Mouse (Mus musculus) cerebellum, adult 9-11 months (tissue): Measurements from ENCODE around the gene Usp7.
A peak's percentile ranks its signal among the peaks of the same experiment; 100 is the strongest.

Source experiments
- DNase-seq: peaks from one replicate; pipeline ENCODE4 v3.0.0; 2022

Gene Usp7

GRCm38 (mm10) chr16:8791949-8792557 is at the start of gene Usp7:
TSS of gene Usp7 (minus strand) at chr16:8792308.
- no peak for DNase-seq

GRCm38 (mm10) chr16:8840557-8840956 is 48.4 kb upstream of the Usp7 start:
- no peak for DNase-seq

- no peak for DNase-seq
Measured at GRCm38 (mm10) chr16:8838921-8839320, 46.8 kb upstream of the Usp7 start.

GRCm38 (mm10) chr16:8837595-8837994 is 45.5 kb upstream of the Usp7 start:
- DNase-seq = no peak

- DNase-seq = no peak
Measured at GRCm38 (mm10) chr16:8836876-8837275, 44.8 kb upstream of the Usp7 start.

GRCm38 (mm10) chr16:8831241-8831640 is 39.1 kb upstream of the Usp7 start:
- peak; percentile 64 for DNase-seq

- DNase-seq = peak; percentile 80
Measured at GRCm38 (mm10) chr16:8830431-8831211, 38.5 kb upstream of the Usp7 start.

- DNase-seq = peak; percentile 100
Measured at GRCm38 (mm10) chr16:8829564-8830359, 37.7 kb upstream of the Usp7 start, which contains the start of gene 1810013L24Rik. TSS of gene 1810013L24Rik (plus strand) at chr16:8830100.

- no peak for DNase-seq
Measured at GRCm38 (mm10) chr16:8828636-8829563, 36.8 kb upstream of the Usp7 start.

- peak; percentile 47 for DNase-seq
Measured at GRCm38 (mm10) chr16:8827366-8827765, 35.3 kb upstream of the Usp7 start.

GRCm38 (mm10) chr16:8823661-8824060 is 31.6 kb upstream of the Usp7 start:
- no peak for DNase-seq

- no peak for DNase-seq
Measured at GRCm38 (mm10) chr16:8822586-8822985, 30.5 kb upstream of the Usp7 start.

GRCm38 (mm10) chr16:8821429-8821828 is 29.3 kb upstream of the Usp7 start:
- peak; percentile 70 for DNase-seq

- DNase-seq = peak; percentile 46
Measured at GRCm38 (mm10) chr16:8817872-8818271, 25.8 kb upstream of the Usp7 start.

- no peak for DNase-seq
Measured at GRCm38 (mm10) chr16:8810399-8811127, 18.5 kb upstream of the Usp7 start.

GRCm38 (mm10) chr16:8806703-8807102 is 14.6 kb upstream of the Usp7 start:
- no peak for DNase-seq

- no peak for DNase-seq
Measured at GRCm38 (mm10) chr16:8795906-8796305, 3.8 kb upstream of the Usp7 start.

GRCm38 (mm10) chr16:8794952-8795351 is 2.8 kb upstream of the Usp7 start:
- no peak for DNase-seq

- DNase-seq = no peak
Measured at GRCm38 (mm10) chr16:8790886-8791285, 1.2 kb downstream of the Usp7 start.

- no peak for DNase-seq
Measured at GRCm38 (mm10) chr16:8784753-8785152, 7.4 kb downstream of the Usp7 start.

GRCm38 (mm10) chr16:8783198-8783913 is 8.8 kb downstream of the Usp7 start:
- DNase-seq = no peak
